Mouse (Mus musculus) lung, embryonic 16.5 days (tissue): ENCODE data around the gene Olfr1242. TPM values are rescaled to one million over a fixed set of nuclear protein-coding genes. Genes with fewer than 3 reads are reported as not detected.

Experiments
- ATAC-seq: fragments of 200-750 bp; cut with Nextera tagmentation; 2 replicates; pipeline ENCODE4 v1.8.0; 2017; ENCODE audit warnings: low read depth, mild to moderate bottlenecking, moderate library complexity
- H3K27ac ChIP-seq: fragments of 300-500 bp; sonication (generic); 2 replicates; pipeline ENCODE4 v1.5.1; 2014; ENCODE audit warnings: mild to moderate bottlenecking, control low read depth, low read length
- H3K27me3 ChIP-seq: fragments of 300-500 bp; sonication (generic); 2 replicates; pipeline ENCODE4 v1.6.1; 2014; ENCODE audit warnings: low read depth, low read length, mixed read lengths; ENCODE audit not compliant: control insufficient read depth, insufficient read depth
- H3K36me3 ChIP-seq: fragments of 300-500 bp; sonication (generic); 2 replicates; pipeline ENCODE4 v1.6.1; 2014; ENCODE audit warnings: low read length; ENCODE audit not compliant: control insufficient read depth, insufficient read depth
- H3K4me1 ChIP-seq: fragments of 300-500 bp; sonication (generic); replicated peaks from 2 replicates; pipeline ENCODE4 v1.6.1; 2014; ENCODE audit warnings: low read length, mixed read lengths; ENCODE audit not compliant: control insufficient read depth, insufficient read depth
- H3K4me2 ChIP-seq: fragments of 300-500 bp; sonication (generic); 2 replicates; pipeline ENCODE4 v1.6.1; 2014; ENCODE audit warnings: low read depth, low read length, control low read depth
- H3K4me3 ChIP-seq: fragments of 300-500 bp; sonication (generic); 2 replicates; pipeline ENCODE4 v1.5.1; 2014; ENCODE audit warnings: mild to moderate bottlenecking, low read length, control low read depth
- H3K9ac ChIP-seq: fragments of 300-500 bp; sonication (generic); 2 replicates; pipeline ENCODE4 v1.6.1; 2014; ENCODE audit warnings: low read length, control low read depth
- H3K9me3 ChIP-seq: fragments of 300-500 bp; sonication (generic); 2 replicates; pipeline ENCODE4 v1.6.1; 2016; ENCODE audit warnings: low read length; ENCODE audit not compliant: control insufficient read depth
- WGBS: fragments of 180-500 bp; shearing (Covaris S2); extraction: QIAGEN DNeasy Blood & Tissue Kit; methylation state at CpG from one replicate; pipeline ENCODE4 v1.1.7; 2014; 5-methylcytosine and 5-hydroxymethylcytosine counted together
- polyA plus RNA-seq: library from polyadenylated mRNA; unstranded; fragments of >200 nt; fragmentation: Nextera tagmentation; extraction: Ambion mirVana; gene quantifications from 2 replicates; pipeline ENCODE4 v1.2.1, GENCODE M21; 2015

Olfr1242 gene
- polyA plus RNA-seq: not detected in 2 replicates

GRCm38 (mm10) chr2:89498235-89498634, at the start of gene Olfr1242:
Gene Olfr1242, minus strand, starts transcription at chr2:89498335.
- H3K4me2 ChIP-seq: no peak within 1 kb of the TSS
- no peaks in the 10 kb centered on the region for H3K36me3 ChIP-seq
- 73% methylated on average over 1 of the region's 1 CpGs for WGBS
- ATAC-seq: no peak
- H3K4me1 ChIP-seq: no peaks in the 10 kb centered on the region
- H3K4me3 ChIP-seq: no peak within 1 kb of the TSS
- no peaks in the 10 kb centered on the region for H3K9me3 ChIP-seq
- H3K27ac ChIP-seq: no peak within 1 kb of the TSS
- H3K27me3 ChIP-seq: no peaks in the 10 kb centered on the region
- H3K9ac ChIP-seq: no peak within 1 kb of the TSS

DNA sequence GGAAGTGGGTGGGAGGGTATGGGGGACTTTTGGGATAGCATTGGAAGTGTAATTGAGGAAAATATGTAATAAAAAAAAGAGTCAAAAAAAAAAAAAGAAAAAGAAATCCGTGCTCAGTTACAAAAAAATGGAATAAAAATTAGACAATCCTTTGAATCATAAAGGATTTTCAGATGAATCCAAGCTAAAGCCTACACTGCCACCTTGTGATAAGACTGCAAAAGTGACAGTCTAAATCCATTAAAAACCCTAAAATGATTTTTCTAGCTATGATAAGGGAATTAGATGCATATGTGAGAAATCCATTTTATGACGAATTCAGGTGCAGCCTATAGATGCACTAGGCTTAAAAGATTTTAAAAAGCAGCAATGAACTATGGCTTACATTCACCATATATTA, 46.4 kb upstream of the Olfr1242 start:
- Histone ChIP-seq H3K4me1 (no peaks in the 10 kb centered on the region), H3K4me2 (no peak overlapping the region), H3K9ac (no peak overlapping the region), H3K9me3 (no peaks in the 10 kb centered on the region), H3K4me3 (no peak overlapping the region), H3K36me3 (no peaks in the 10 kb centered on the region), H3K27ac (no peak overlapping the region), H3K27me3 (no peaks in the 10 kb centered on the region)
- 35% methylated on average over 2 of the region's 2 CpGs for WGBS
- ATAC-seq: no peak

DNA sequence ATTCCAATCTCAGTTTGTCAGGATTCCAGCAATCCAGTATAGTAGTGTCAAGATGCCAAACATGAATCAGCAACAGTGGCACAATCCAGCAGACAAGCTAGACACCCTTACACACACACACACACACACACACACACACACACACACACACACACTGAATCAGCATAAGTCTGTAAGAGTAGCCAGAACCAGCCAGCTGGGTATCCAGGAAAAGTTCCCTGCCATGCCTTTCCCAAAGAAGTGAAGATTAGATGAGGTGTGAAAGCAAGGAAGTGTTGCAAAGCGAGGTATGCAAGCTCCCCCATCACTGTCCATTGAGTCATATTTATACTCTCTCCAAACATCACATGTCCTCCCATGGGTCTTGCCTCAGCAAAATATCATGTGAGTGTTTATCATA, 41.8 kb upstream of the Olfr1242 start:
- Histone ChIP-seq H3K4me1 (no peaks in the 10 kb centered on the region), H3K27me3 (no peaks in the 10 kb centered on the region), H3K27ac (no peak overlapping the region), H3K36me3 (no peaks in the 10 kb centered on the region), H3K4me2 (no peak overlapping the region), H3K9me3 (no peaks in the 10 kb centered on the region), H3K4me3 (no peak overlapping the region), H3K9ac (no peak overlapping the region)
- ATAC-seq: no peak
- WGBS: 55% methylated on average over 1 of the region's 1 CpGs

- WGBS: 69% methylated on average over 1 of the region's 1 CpGs
Observed at GRCm38 (mm10) chr2:89531387-89531786, 33.3 kb upstream of the Olfr1242 start, which contains the start of gene Olfr1243. Gene Olfr1243, minus strand, starts transcription at chr2:89531487.

GRCm38 (mm10) chr2:89487026-89487425, 11.1 kb downstream of the Olfr1242 start, which contains the start of gene Olfr1241:
Gene Olfr1241, minus strand, starts transcription at chr2:89487126.
- Histone ChIP-seq H3K27ac (no peak within 1 kb of the TSS), H3K36me3 (no peaks in the 10 kb centered on the region), H3K4me1 (no peaks in the 10 kb centered on the region), H3K27me3 (no peaks in the 10 kb centered on the region), H3K4me3 (no peak within 1 kb of the TSS), H3K9me3 (no peaks in the 10 kb centered on the region), H3K4me2 (no peak within 1 kb of the TSS), H3K9ac (no peak within 1 kb of the TSS)
- no peak for ATAC-seq

More at GRCm38 (mm10) chr2:89531387-89531786, 33.3 kb upstream of the Olfr1242 start, which contains the start of gene Olfr1243:
- no peak for ATAC-seq
- Histone ChIP-seq H3K9ac (no peak within 1 kb of the TSS), H3K4me3 (no peak within 1 kb of the TSS), H3K36me3 (no peaks in the 10 kb centered on the region), H3K27me3 (no peaks in the 10 kb centered on the region), H3K4me1 (no peaks in the 10 kb centered on the region), H3K27ac (no peak within 1 kb of the TSS), H3K4me2 (no peak within 1 kb of the TSS), H3K9me3 (no peaks in the 10 kb centered on the region)

GRCm38 (mm10) chr2:89442900-89443299, 55.2 kb downstream of the Olfr1242 start, which contains the start of gene Olfr1240:
Gene Olfr1240, minus strand, starts transcription at chr2:89443000.
- Histone ChIP-seq H3K9me3 (no peaks in the 10 kb centered on the region), H3K4me1 (no peaks in the 10 kb centered on the region), H3K36me3 (no peaks in the 10 kb centered on the region), H3K4me3 (no peak within 1 kb of the TSS), H3K4me2 (no peak within 1 kb of the TSS), H3K27me3 (no peaks in the 10 kb centered on the region), H3K27ac (no peak within 1 kb of the TSS), H3K9ac (no peak within 1 kb of the TSS)
- 78% methylated on average over 3 of the region's 3 CpGs for WGBS
- no peak for ATAC-seq

Other genes starting within 250 kb of the Olfr1242 start
- not detected in 2 replicates for gene Olfr1228, start 244.3 kb downstream of the Olfr1242 start, polyA plus RNA-seq
- gene Olfr1229, start 210.3 kb downstream of the Olfr1242 start, polyA plus RNA-seq: not detected in 2 replicates
- gene Olfr1230, start 201.1 kb downstream of the Olfr1242 start, polyA plus RNA-seq: not detected in 2 replicates
- gene Olfr1231, start 191.3 kb downstream of the Olfr1242 start, polyA plus RNA-seq: not detected in 2 replicates
- not detected in 2 replicates for gene Olfr1232, start 168.7 kb downstream of the Olfr1242 start, polyA plus RNA-seq
- not detected in 2 replicates for gene Olfr1233, start 155.9 kb downstream of the Olfr1242 start, polyA plus RNA-seq
- not detected in 2 replicates for gene Olfr1234, start 133.5 kb downstream of the Olfr1242 start, polyA plus RNA-seq
- not detected in 2 replicates for gene Olfr1238, start 88.7 kb downstream of the Olfr1242 start, polyA plus RNA-seq
- not detected in 2 replicates for gene Olfr1239, start 77.9 kb downstream of the Olfr1242 start, polyA plus RNA-seq
- gene Olfr1240, start 55.3 kb downstream of the Olfr1242 start, polyA plus RNA-seq: not detected in 2 replicates
- not detected in 2 replicates for gene Olfr1241, start 11.2 kb downstream of the Olfr1242 start, polyA plus RNA-seq
- gene Olfr1243, start 33.2 kb upstream of the Olfr1242 start, polyA plus RNA-seq: not detected in 2 replicates
- gene Olfr1245, start 80.1 kb upstream of the Olfr1242 start, polyA plus RNA-seq: not detected in 2 replicates
- not detected in 2 replicates for gene Olfr1246, start 94.8 kb upstream of the Olfr1242 start, polyA plus RNA-seq
- gene Olfr1247, start 115.8 kb upstream of the Olfr1242 start, polyA plus RNA-seq: not detected in 2 replicates
- gene Olfr1248, start 119.9 kb upstream of the Olfr1242 start, polyA plus RNA-seq: not detected in 2 replicates
- gene Olfr1249, start 136.6 kb upstream of the Olfr1242 start, polyA plus RNA-seq: not detected in 2 replicates
- gene Olfr1250, start 163.1 kb upstream of the Olfr1242 start, polyA plus RNA-seq: not detected in 2 replicates
- not detected in 2 replicates for gene Olfr1251, start 173.6 kb upstream of the Olfr1242 start, polyA plus RNA-seq
- gene Olfr1252, start 226.7 kb upstream of the Olfr1242 start, polyA plus RNA-seq: not detected in 2 replicates